Mouse (Mus musculus) liver, embryonic 14.5 days (tissue): ENCODE data around the gene Grpr. TPM values are rescaled to one million over a fixed set of nuclear protein-coding genes. Genes with fewer than 3 reads are reported as not detected.

Experiments
- ATAC-seq: fragments of 200-750 bp; cut with Nextera tagmentation; 2 replicates; pipeline ENCODE4 v1.8.0; 2017; ENCODE audit warnings: moderate number of reproducible peaks, mild to moderate bottlenecking, moderate library complexity; ENCODE audit not compliant: insufficient read depth
- DNase-seq, 3 experiments: peaks; one replicate each; pipeline ENCODE4 v3.0.0-alpha.2; 2012 to 2013; ENCODE audit warnings: low read depth in 3 of 3, low spot score in 3 of 3
- H3K27ac ChIP-seq: fragments of 300-500 bp; sonication (generic); 2 replicates; pipeline ENCODE4 v1.5.1; 2014; ENCODE audit warnings: moderate library complexity, mild to moderate bottlenecking, control low read depth, inconsistent platforms
- H3K27me3 ChIP-seq: fragments of 300-500 bp; sonication (generic); 2 replicates; pipeline ENCODE4 v1.6.1; 2014; ENCODE audit warnings: mild to moderate bottlenecking, low read length, moderate library complexity; ENCODE audit not compliant: control insufficient read depth, insufficient read depth
- H3K36me3 ChIP-seq: fragments of 300-500 bp; sonication (generic); replicated peaks from 2 replicates; pipeline ENCODE4 v1.6.1; 2014; ENCODE audit warnings: low read depth; ENCODE audit not compliant: control insufficient read depth, insufficient read depth
- H3K4me1 ChIP-seq, 2 experiments: fragments of 200-500 bp in 1 of 2; fragments of 300-500 bp in 1 of 2; sonication (generic) in 1 of 2; replicated peaks; 2 replicates each; pipeline ENCODE4 v1.6.1; 2012 to 2014; ENCODE audit warnings: antibody characterized with exemption in 1 of 2, inconsistent platforms in 1 of 2, low read length in 1 of 2; ENCODE audit not compliant: control insufficient read depth in 2 of 2, insufficient read depth in 2 of 2
- H3K4me2 ChIP-seq: fragments of 300-500 bp; sonication (generic); 2 replicates; pipeline ENCODE4 v1.6.1; 2014; ENCODE audit warnings: low read depth, mild to moderate bottlenecking, control low read depth, moderate library complexity
- H3K4me3 ChIP-seq, 2 experiments: fragments of 200-500 bp in 1 of 2; fragments of 300-500 bp in 1 of 2; sonication (generic) in 1 of 2; 2 replicates each; pipeline ENCODE4 v1.5.1; 2012 to 2014; ENCODE audit warnings: low read depth in 2 of 2, low read length in 2 of 2, mild to moderate bottlenecking in 2 of 2, control low read depth in 1 of 2, inconsistent platforms in 1 of 2, moderate library complexity in 1 of 2; ENCODE audit not compliant: insufficient read depth in 1 of 2
- H3K9ac ChIP-seq: fragments of 300-500 bp; sonication (generic); replicated peaks from 2 replicates; pipeline ENCODE4 v1.6.1; 2014; ENCODE audit warnings: mild to moderate bottlenecking, control low read depth, moderate library complexity
- H3K9me3 ChIP-seq: fragments of 300-500 bp; sonication (generic); 2 replicates; pipeline ENCODE4 v1.6.1; 2016; ENCODE audit warnings: low read length, mixed read lengths; ENCODE audit not compliant: control insufficient read depth
- CTCF ChIP-seq: IDR thresholded peaks from 2 replicates; pipeline ENCODE4 v1.5.1; 2016; ENCODE audit warnings: antibody characterized with exemption, low read depth, control low read depth
- EP300 ChIP-seq: IDR thresholded peaks from 2 replicates; pipeline ENCODE4 v1.6.1; 2016; ENCODE audit warnings: antibody characterized with exemption, low read depth
- WGBS: fragments of 180-500 bp; shearing (Covaris S2); extraction: QIAGEN DNeasy Blood & Tissue Kit; methylation state at CpG from one replicate; pipeline ENCODE4 v1.1.7; 2014; ENCODE audit not compliant: insufficient replicate concordance; 5-methylcytosine and 5-hydroxymethylcytosine counted together
- polyA plus RNA-seq, 2 experiments: library from polyadenylated mRNA; depleted of rRNA in 1 of 2; stranded (reverse) in 1 of 2; unstranded in 1 of 2; fragments of >200 nt; fragmentation: Nextera tagmentation in 1 of 2; extraction: Ambion mirVana in 1 of 2; gene quantifications; 2 replicates each; pipeline versions ENCODE4 v1.2.1 to v1.2.3; 2012 to 2014

Grpr gene
- polyA plus RNA-seq, 2 experiments: not detected

DNA sequence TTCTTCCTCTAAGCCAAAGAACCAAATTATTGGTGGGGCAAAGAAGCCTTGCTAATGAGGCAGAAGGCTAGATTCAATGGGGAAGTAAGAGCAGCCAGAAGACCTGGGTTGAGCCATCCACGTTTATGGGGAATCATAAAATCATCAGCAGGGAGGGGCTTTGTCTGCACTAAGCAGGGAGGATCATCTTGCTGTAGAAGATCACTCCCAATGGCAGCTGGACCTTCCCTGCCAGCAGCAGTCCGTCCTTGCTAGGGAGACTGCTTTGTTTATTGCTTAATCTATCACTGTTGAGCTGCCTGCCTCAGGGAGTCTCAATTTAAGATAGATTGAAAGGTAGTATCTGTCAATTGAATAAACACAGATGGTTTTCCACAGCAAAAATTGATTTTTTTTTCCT, 37.7 kb downstream of the Grpr start:
- WGBS: 29% methylated on average over 2 of the region's 2 CpGs
- Histone ChIP-seq H3K4me1 (no peaks in the 10 kb centered on the region), H3K9me3 (no peaks in the 10 kb centered on the region), H3K4me2 (no peak overlapping the region), H3K36me3 (no peaks in the 10 kb centered on the region), H3K4me3 (no peak overlapping the region), H3K9ac (no peak overlapping the region), H3K27ac (no peak overlapping the region), H3K27me3 (no peaks in the 10 kb centered on the region; the same call in 1 of the 2 replicates)
- ATAC-seq: no peak
- TF ChIP-seq CTCF (no peak), EP300 (no peak)
- DNase-seq: no peak

- TF ChIP-seq CTCF: no peak
- TF ChIP-seq EP300: no peak
- Histone ChIP-seq H3K9me3 (no peaks in the 10 kb centered on the region), H3K9ac (no peak overlapping the region), H3K27me3 (no peaks in the 10 kb centered on the region), H3K4me3 (no peak overlapping the region), H3K36me3 (no peaks in the 10 kb centered on the region), H3K27ac (no peak overlapping the region), H3K4me1 (no peaks in the 10 kb centered on the region), H3K4me2 (no peak overlapping the region)
- 42% methylated on average over 3 of the region's 3 CpGs for WGBS
- DNase-seq (no peak), ATAC-seq (no peak)
Measured at GRCm38 (mm10) chrX:163502088-163502487, 47.4 kb downstream of the Grpr start.

Other genes with a start within 250 kb of the Grpr start
- 0.10 and 0.15 TPM in 2 replicates for gene Rnf138rt1, start 211.7 kb upstream of the Grpr start, polyA plus RNA-seq (2012; rRNA removed)
- 0.19 and 0.23 TPM in 2 replicates for gene Rnf138rt1, start 211.7 kb upstream of the Grpr start, polyA plus RNA-seq (2014; fragmentation: Nextera tagmentation; extraction: Ambion mirVana)